Mouse (Mus musculus): ENCODE measurements at regions not wholly inside any gene's neighbourhood (a gene's known extent, or its start where the extent isn't known, plus 50 kb on each side); places are given as distances from the start of the nearest gene placed in this dataset.

- Histone ChIP-seq H3K4me1 (replicated peaks) (no peaks in the 10 kb centered on the region), H3K9ac (no peak overlapping the region), H3K4me2 (no peak overlapping the region), H3K9me3 (no peaks in the 10 kb centered on the region), H3K27me3 (no peaks in the 10 kb centered on the region), H3K27ac (replicated peaks) (no peak overlapping the region), H3K4me3 (no peak overlapping the region), H3K36me3 (no peaks in the 10 kb centered on the region)
- WGBS: 83% methylated on average over 6 of the region's 6 CpGs
- no peak for ATAC-seq (ENCODE audit: low read depth)
Measured at GRCm38 (mm10) chr5:47693478-47693877, 289.5 kb upstream of the Slit2 start.

DNA sequence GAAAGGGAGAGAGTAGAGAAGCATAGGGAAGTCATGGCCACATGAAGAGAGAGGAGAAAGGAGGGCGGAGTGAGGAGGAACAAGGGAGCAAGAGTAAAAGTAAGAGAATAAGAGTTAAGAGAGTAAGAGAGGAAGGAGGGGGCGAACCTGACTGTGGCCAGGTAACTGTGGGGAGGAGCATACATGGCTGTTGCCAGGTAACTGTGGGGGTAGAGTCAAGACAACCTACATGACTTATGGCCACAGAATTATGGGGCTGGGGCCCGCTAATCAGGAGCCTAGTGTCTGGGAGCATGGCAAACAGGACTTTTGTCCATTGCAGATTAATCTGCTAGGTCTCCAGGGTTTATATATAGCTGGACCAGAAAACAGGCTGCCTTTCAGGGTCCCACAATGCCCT lies 289.0 kb upstream of the Slit2 start:
- Histone ChIP-seq H3K4me2 (no peak overlapping the region), H3K27ac (replicated peaks) (no peak overlapping the region), H3K9ac (no peak overlapping the region), H3K4me3 (no peak overlapping the region), H3K4me1 (replicated peaks) (no peaks in the 10 kb centered on the region), H3K36me3 (no peaks in the 10 kb centered on the region), H3K27me3 (no peaks in the 10 kb centered on the region), H3K9me3 (no peaks in the 10 kb centered on the region)
- no peak for ATAC-seq (ENCODE audit: low read depth)
- WGBS: 89% methylated on average over 3 of the region's 3 CpGs

DNA sequence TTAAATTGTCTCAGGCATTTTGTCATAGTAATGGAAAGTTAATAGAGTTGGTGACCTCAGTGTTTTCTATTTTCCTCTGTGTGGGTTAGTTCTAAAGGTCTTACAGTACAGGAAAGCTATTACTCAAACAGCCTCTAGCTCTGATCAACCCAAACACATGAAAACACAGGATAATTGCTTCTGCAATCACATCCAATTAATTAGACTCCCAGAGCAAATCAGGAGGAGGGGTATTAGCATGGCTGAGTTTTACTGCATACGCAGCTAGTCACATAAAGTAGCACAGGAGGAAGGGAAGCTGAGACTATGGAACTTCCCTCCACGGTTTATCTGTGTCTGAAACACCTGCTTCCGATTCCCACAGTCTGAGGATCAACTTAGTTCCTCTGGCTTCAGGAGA lies 288.3 kb upstream of the Slit2 start:
- ATAC-seq (ENCODE audit: low read depth): peak; percentile 74
- H3K36me3 ChIP-seq: no peaks in the 10 kb centered on the region
- H3K4me3 ChIP-seq: no peak overlapping the region
- H3K27me3 ChIP-seq: no peaks in the 10 kb centered on the region
- H3K9ac ChIP-seq: no peak overlapping the region
- no peaks in the 10 kb centered on the region for H3K9me3 ChIP-seq
- whole genome bisulfite sequencing: 61% methylated on average over 3 of the region's 3 CpGs
- H3K4me1 ChIP-seq (replicated peaks): no peaks in the 10 kb centered on the region
- H3K4me2 ChIP-seq: no peak overlapping the region
- no peak overlapping the region for H3K27ac ChIP-seq (replicated peaks)

GRCm38 (mm10) chr5:47711553-47711952 lies 271.4 kb upstream of the Slit2 start:
- no peak overlapping the region for H3K4me2 ChIP-seq
- H3K4me3 ChIP-seq: no peak overlapping the region
- H3K27ac ChIP-seq (replicated peaks): no peak overlapping the region
- ATAC-seq (ENCODE audit: low read depth): no peak
- H3K9ac ChIP-seq: no peak overlapping the region
- H3K36me3 ChIP-seq: no peaks in the 10 kb centered on the region
- H3K4me1 ChIP-seq (replicated peaks): no peaks in the 10 kb centered on the region
- H3K27me3 ChIP-seq: no peaks in the 10 kb centered on the region
- H3K9me3 ChIP-seq: no peaks in the 10 kb centered on the region

DNA sequence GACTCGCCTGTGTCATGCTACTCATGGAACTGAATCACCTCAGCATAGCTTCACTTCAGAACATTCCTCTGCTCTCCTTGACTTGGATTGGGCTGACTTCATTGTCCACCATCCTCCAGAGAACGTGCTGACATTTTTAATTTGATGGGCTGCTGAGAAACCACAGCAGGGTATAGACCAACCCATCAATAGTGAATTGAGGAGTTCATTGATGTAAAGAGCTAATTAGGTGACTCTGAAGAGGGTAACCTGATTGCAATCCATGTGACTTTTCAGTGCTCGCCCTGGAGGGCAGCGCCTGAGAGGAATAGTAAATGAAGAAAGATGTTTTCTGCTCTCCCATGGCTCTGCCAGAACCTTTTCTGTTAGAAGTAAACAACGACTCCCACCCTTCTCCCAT lies 268.6 kb upstream of the Slit2 start:
- Histone ChIP-seq H3K9ac (no peak overlapping the region), H3K4me1 (replicated peaks) (no peaks in the 10 kb centered on the region), H3K27ac (replicated peaks) (no peak overlapping the region), H3K4me2 (no peak overlapping the region), H3K36me3 (no peaks in the 10 kb centered on the region), H3K27me3 (no peaks in the 10 kb centered on the region), H3K4me3 (no peak overlapping the region), H3K9me3 (no peaks in the 10 kb centered on the region)
- WGBS: 58% methylated on average over 5 of the region's 5 CpGs
- no peak for ATAC-seq (ENCODE audit: low read depth)

- Histone ChIP-seq H3K27ac (replicated peaks) (no peak overlapping the region), H3K27me3 (no peaks in the 10 kb centered on the region), H3K36me3 (no peaks in the 10 kb centered on the region), H3K4me3 (no peak overlapping the region), H3K9me3 (no peaks in the 10 kb centered on the region), H3K4me2 (no peak overlapping the region), H3K4me1 (replicated peaks) (no peaks in the 10 kb centered on the region), H3K9ac (no peak overlapping the region)
- 85% methylated on average over 2 of the region's 2 CpGs for WGBS
- ATAC-seq (ENCODE audit: low read depth): no peak
Measured at GRCm38 (mm10) chr5:47724911-47725310, 258.0 kb upstream of the Slit2 start.

- Histone ChIP-seq H3K4me3 (no peak overlapping the region), H3K9me3 (no peaks in the 10 kb centered on the region), H3K9ac (no peak overlapping the region), H3K36me3 (no peaks in the 10 kb centered on the region), H3K4me2 (no peak overlapping the region), H3K4me1 (replicated peaks) (no peaks in the 10 kb centered on the region), H3K27ac (replicated peaks) (no peak overlapping the region), H3K27me3 (no peaks in the 10 kb centered on the region)
- no peak for ATAC-seq (ENCODE audit: low read depth)
- WGBS: 87% methylated on average over 2 of the region's 2 CpGs
Measured at GRCm38 (mm10) chr5:47742727-47743126, 240.2 kb upstream of the Slit2 start.

DNA sequence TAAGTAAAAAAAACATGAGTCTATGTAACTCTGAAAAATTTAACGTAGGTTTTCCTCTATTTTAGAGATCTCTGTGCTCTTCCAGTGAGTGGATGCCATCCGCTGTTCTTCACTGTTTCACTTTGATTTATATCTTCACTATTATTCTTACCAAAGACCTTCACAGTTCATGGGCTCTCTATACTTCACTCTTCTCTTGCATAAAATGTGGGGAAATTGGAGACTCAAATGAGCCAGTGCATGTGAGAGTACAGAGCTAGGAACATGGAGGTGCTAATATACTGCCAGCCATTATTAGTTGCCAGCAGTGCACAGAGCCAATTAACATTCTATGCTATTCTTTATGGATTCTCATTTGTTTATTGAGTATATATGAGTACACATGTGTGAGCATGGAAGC lies 237.8 kb upstream of the Slit2 start:
- WGBS: 67% methylated on average over 2 of the region's 2 CpGs
- no peak for ATAC-seq (ENCODE audit: low read depth)
- Histone ChIP-seq H3K27ac (replicated peaks) (no peak overlapping the region), H3K9ac (no peak overlapping the region), H3K27me3 (no peaks in the 10 kb centered on the region), H3K4me3 (no peak overlapping the region), H3K4me2 (no peak overlapping the region), H3K36me3 (no peaks in the 10 kb centered on the region), H3K9me3 (no peaks in the 10 kb centered on the region), H3K4me1 (replicated peaks) (no peaks in the 10 kb centered on the region)

DNA sequence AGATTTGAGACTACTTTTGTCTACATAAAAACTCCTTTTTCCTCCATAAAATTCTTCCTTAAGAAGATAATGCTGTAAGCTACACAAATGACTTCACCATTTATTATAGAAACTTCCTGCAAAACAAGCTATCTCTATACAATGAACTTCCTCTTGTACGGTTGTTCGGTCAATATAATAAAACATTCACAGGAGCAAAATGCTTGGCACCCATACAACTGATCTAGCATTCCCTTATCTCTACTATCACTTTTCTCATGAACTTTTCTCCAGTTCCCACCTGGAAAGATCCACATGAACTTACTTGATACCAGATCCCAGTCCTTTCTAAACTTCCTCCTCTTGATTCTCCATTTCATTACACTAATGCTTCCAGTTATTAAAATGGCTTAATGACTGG lies 231.0 kb upstream of the Slit2 start:
- Histone ChIP-seq H3K27ac (replicated peaks) (no peak overlapping the region), H3K9ac (no peak overlapping the region), H3K4me3 (no peak overlapping the region), H3K4me2 (no peak overlapping the region), H3K27me3 (no peaks in the 10 kb centered on the region), H3K36me3 (no peaks in the 10 kb centered on the region), H3K9me3 (no peaks in the 10 kb centered on the region), H3K4me1 (replicated peaks) (no peaks in the 10 kb centered on the region)
- no peak for ATAC-seq (ENCODE audit: low read depth)
- WGBS: 89% methylated on average over 2 of the region's 2 CpGs

DNA sequence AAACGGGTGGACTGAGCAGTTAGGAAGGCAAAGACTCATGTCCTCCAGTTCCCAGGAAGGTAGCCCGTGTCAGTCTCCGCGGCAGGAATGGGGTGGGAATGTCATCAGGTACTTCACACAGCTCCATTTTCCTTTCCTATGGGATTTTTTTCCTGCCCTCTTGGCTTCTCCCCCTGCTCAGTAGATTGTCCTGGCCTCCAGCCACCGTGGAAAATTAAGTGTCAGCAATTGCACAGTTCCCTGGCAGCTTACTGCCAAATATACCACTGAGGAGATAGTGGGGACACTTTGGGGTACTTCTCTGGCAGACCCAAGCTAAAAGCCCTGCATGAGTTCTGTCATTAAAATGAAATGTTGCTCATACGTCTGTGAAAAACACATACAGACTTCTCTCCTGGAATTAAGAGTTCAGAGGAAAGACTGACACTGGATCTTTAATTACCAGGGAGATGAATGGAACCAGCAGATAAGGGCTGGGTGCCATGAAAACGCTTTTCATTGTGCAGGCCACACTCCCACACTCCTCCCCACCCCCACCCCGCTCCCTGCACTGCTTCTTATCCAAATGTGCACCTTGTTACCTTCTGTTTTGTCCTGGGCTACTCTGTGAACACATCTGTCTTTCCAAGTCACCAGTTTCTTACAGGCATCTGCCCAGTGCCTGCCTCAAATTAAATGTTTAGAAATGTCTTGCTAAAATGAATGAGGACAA lies 210.1 kb upstream of the Slit2 start:
- whole genome bisulfite sequencing: 49% methylated on average over 8 of the region's 8 CpGs
- Histone ChIP-seq H3K9me3 (no peaks in the 10 kb centered on the region), H3K36me3 (no peaks in the 10 kb centered on the region), H3K4me3 (no peak overlapping the region), H3K27me3 (no peaks in the 10 kb centered on the region), H3K4me2 (no peak overlapping the region), H3K27ac (replicated peaks) (no peak overlapping the region), H3K9ac (no peak overlapping the region), H3K4me1 (replicated peaks) (0 out of 2 replicates have a peak, but pooled peaks cover 8% of the 10 kb centered on the region)
- ATAC-seq (ENCODE audit: low read depth): no peak

- WGBS: 57% methylated on average over 3 of the region's 3 CpGs
- no peak for ATAC-seq (ENCODE audit: low read depth)
- Histone ChIP-seq H3K36me3 (no peaks in the 10 kb centered on the region), H3K4me1 (replicated peaks) (0 out of 2 replicates have a peak, but pooled peaks cover 8% of the 10 kb centered on the region), H3K9ac (no peak overlapping the region), H3K9me3 (no peaks in the 10 kb centered on the region), H3K4me3 (no peak overlapping the region), H3K27me3 (no peaks in the 10 kb centered on the region), H3K27ac (replicated peaks) (no peak overlapping the region), H3K4me2 (no peak overlapping the region)
Measured at GRCm38 (mm10) chr5:47773354-47773743, 209.6 kb upstream of the Slit2 start.

GRCm38 (mm10) chr5:47780861-47781260 lies 202.1 kb upstream of the Slit2 start:
- Histone ChIP-seq H3K27ac (replicated peaks) (no peak overlapping the region), H3K4me1 (replicated peaks) (no peaks in the 10 kb centered on the region), H3K9me3 (no peaks in the 10 kb centered on the region), H3K27me3 (no peaks in the 10 kb centered on the region), H3K4me3 (no peak overlapping the region), H3K36me3 (no peaks in the 10 kb centered on the region), H3K9ac (no peak overlapping the region), H3K4me2 (no peak overlapping the region)
- 86% methylated on average over 2 of the region's 2 CpGs for WGBS
- ATAC-seq (ENCODE audit: low read depth): no peak

DNA sequence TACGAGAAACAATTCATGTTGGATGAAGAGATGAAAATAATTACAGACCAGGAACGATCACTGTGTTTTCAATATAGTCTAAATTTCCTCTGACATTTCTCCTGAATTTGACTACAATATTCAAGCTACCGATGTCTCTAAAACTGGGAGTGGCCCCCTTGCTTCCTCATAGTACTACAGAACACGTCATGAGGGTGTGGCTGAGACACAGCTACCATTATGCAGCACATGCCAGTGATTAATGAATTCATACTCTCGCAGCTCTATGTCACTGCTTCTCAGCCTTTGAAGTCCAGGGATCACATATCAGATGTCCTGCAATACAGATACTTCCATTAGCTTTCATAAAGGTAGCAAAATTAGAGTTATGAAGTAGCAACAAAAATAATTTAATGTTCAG lies 201.3 kb upstream of the Slit2 start:
- Histone ChIP-seq H3K27me3 (no peaks in the 10 kb centered on the region), H3K9me3 (no peaks in the 10 kb centered on the region), H3K4me2 (no peak overlapping the region), H3K4me3 (no peak overlapping the region), H3K9ac (no peak overlapping the region), H3K36me3 (no peaks in the 10 kb centered on the region), H3K27ac (replicated peaks) (no peak overlapping the region), H3K4me1 (replicated peaks) (no peaks in the 10 kb centered on the region)
- 77% methylated on average over 5 of the region's 5 CpGs for WGBS
- ATAC-seq (ENCODE audit: low read depth): no peak
